Mouse (Mus musculus): Measurements from ENCODE around the gene Clasrp.

Clasrp gene

GRCm38 (mm10) chr7:19531077-19531476 lies 73.2 kb downstream of the Clasrp start:
- no peak for DNase-seq (ENCODE audit: low spot score)
